Mouse (Mus musculus): ENCODE data around the gene Tab1.
"Not testable (repeated sequence)": the region's sequence is repeated elsewhere in the genome, so short reads cannot be mapped to it uniquely, and the experiment has no call there.

Gene Tab1

DNA sequence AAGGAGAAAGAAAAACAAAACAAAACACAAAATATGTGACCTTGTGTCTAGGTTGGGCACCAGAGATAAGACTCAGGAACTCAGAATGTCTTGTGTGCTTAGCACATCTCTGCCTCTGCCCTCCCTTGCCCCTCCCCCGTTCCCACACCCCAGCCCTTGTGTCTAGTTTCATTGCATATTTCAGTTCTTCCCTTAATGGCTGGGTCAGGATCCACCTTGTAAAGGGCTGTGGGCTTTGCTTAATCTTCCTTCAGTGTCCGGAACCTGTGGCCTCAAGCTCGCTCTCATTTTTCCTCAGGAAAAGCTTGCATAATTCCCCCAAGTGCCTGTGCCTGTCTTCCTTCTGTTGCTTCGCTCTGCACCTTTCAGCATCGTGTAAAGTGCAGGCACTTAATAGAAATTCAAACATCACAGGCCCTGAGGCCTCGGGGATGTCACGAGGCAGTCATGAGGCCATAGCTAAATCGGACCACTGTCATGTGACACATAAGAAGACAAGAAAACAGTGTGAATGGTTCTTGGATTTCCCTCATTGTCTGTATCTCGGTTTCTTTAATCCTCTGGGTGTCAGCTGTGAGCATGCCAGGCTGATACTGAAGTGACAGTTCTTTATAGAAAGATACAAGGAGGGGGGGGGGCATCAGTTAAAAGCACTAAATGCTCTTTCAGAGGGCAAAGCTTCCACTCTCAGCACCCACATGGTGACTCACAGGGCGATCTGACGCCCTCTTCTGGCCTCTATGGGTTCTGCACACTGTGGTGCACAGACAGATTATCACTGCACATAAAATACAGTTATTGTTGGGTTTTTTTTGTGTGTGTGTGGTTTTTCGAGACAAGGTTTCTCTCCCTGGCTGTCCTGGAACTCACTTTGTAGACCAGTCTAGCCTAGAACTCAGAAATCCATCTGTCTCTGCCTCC is 27.2 kb upstream of the Tab1 start:
- no peak for DNase-seq (ENCODE audit: low spot score in 2 of 2)

DNA sequence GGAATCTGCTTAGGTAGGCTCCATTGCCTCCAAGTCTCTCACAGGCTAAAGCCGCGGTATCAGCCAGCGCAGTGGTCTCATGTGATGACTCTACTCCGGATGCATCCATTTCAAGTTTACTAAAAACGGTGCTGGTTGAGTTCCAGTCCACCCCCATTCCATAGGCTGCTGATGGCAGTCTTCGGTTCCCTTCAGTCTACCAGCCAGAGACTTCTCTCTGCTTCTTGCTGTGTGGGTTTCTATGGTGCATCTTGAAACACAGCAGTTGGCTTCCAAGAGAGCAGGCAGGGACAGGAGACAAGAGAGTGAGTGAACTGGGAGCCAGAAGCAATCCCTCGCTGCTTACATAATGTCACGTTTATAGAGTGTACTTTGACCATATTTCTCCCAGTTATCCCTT is 25.8 kb upstream of the Tab1 start:
- no peak for DNase-seq (ENCODE audit: low spot score in 2 of 2)

DNA sequence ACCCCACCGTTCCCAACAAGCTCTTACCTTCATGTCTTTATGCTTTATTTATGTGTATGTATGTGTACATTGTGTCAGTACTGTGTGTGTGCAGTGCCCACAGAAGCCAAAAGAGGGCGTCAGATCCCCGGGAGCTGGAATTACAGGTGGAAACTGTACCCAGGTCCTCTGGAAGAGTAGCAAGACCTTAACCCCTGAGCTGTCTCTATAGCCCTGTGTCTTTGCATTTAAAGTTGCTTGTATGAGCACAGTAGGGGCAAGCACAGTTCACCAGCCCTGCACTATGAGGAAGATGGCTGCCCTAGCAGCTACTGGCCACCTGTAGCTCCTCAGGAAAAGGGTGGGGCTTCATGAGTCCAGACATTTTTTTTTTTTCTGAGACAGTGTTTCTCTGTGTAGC is 25.4 kb upstream of the Tab1 start:
- DNase-seq (ENCODE audit: low spot score in 2 of 2): no peak

DNA sequence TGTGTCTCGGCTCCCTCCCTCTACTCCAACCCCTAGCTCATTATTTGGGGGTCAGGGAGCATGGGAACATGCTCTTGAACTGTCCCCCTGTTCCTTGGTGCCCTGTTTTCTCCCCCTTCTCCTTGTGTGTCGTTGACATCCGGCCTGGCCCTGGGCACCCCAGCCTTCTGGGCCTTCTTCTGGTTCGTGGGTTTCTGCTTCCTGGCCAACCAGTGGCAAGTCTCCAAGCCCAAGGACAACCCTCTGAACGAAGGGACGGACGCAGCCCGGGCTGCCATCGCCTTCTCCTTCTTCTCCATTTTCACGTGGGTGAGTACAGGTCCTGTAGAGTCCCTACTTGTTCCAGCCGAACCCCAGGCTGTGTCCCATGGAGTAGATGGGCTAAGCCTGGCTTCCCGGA is 21.5 kb upstream of the Tab1 start:
- DNase-seq (ENCODE audit: low spot score in 2 of 2): no peak

DNA sequence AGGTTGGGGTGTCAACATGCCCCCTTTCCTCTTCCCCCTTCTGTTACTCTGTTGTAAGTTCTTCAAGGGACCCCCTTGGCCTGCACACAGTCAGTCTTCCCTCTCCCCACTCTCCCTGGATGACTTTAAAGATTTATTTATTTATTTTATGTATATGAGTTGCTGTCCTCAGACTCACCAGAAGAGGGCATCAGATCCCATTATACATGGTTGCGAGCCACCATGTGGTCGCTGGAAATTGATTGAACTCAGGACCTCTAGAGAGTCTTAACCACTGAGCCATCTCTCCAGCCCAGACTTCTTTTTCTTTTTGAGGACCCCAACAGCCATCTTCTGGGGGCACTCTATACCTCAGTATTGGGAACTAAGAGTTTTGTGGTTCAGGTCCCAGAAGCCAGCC is 20.4 kb upstream of the Tab1 start:
- no peak for DNase-seq (ENCODE audit: low spot score in 2 of 2)

DNA sequence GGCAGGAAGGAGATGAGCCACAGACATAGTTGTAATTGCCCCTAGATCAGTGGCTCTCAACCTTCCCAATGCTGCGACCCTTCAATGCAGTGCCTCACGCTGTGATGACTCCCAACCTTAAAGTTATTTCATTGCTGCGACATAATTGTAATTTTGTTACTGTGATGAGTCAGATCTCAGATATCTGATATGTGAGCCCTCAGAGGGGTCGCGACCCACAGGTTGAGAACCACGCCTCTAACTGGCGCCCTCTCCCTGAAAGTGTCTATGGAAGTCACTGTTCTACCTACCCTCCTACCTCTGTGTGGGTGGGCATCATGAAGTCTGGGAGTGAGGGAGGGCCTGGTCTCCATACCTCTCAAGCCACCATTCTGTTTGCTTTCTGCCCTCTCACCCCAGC is 18.5 kb upstream of the Tab1 start:
- no peak for DNase-seq (ENCODE audit: low spot score in 2 of 2)

DNA sequence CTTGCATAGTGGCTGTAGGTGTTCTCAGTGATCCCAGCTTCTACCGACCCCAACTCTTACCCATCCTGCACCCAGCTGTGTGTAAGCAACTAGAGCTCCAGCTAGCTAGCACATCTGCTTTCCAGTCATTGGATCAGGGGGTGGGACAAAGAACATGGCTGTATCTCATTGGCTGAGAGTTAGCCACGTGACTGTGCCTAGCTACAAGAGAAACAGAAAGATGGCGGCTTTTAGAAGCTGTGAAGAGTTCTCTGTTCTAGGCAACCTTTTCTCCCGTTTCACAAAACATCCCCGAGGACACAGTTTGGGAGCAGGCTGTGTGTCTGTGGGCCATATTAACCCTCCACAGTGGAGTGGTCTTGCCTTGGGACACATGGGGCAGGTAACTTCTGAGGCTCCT is 17.7 kb upstream of the Tab1 start:
- DNase-seq (ENCODE audit: low spot score in 2 of 2): no peak

DNA sequence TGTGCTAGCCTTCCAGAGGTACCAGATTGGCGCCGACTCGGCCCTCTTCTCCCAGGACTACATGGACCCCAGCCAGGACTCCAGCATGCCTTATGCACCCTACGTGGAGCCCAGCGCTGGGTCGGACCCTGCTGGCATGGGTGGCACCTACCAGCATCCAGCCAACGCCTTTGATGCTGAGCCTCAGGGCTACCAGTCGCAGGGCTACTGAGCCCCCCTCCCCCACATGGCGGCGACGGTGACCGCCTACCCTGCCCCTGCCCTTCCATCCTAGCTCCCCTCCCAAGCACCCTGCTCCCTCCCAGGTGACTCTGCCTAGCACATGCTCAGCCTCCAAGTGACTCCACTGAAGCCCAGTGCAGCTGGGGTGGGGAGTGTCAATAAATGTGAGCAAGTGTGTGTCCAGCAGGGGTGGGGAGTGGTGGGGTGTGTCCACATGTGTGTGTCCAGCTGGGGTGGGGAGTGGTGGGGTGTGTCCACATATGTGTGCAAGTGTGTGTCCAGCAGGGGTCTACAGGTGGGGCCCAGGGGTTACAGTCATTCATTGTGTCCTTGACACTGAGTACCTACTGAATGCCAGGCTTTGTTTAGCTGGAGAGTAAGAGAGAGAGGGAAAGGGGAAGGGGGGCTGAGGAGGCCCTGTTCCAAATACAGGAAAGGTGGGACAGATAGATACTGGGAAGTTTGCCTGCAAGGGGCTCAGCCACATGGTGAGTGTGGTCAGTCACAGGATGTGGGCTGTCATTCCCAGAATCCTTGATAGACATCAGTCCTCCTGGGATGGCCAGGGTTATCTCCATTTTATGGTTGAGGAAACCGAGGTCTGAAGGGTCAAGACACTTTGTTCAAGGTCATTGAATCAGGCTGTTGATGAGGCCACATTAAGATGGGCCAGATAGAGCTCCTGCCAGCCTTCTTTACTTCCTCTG is 16.8 kb upstream of the Tab1 start:
- no peak for DNase-seq (ENCODE audit: low spot score in 2 of 2)

DNA sequence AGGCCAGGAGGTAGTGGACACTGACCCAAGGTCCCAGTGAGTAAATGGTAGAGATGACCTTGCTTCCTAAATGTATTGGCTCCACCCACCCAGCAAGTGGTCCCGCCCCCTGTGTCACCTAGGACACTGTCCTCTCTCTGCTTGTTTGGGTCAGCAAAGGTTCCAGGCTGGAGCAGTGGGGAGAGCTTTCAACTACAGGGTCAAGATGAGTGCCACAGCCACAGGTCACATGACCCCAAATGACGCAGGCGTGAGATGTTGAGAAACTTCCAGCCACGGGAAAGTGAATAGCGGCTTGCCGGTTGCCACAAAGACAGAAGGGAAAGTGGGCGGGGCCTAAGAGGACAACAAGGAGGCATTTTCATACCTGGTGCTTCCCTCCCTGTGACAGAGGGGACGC is 15.8 kb upstream of the Tab1 start:
- no peak for DNase-seq (ENCODE audit: low spot score in 2 of 2)

DNA sequence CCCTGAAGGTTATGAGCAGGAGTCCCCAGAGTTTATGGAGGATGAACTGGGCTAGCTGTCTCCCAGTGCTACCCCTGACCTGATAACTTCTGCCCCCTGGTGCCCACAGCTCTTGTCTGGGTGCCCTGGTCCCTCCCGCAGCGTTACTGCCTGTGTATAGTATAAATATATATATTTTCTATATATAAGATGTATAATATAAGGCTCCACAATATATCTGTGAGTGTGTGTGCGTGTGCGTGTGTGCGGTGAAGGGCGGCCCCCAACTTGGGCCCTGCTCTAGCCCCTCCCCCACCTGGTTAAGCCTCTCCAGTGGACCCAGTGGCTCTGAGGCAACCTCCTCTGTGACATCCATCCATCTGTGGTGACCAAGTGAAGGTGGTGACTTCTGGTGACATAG is 13.9 kb upstream of the Tab1 start:
- DNase-seq (ENCODE audit: low spot score in 2 of 2): no peak

DNA sequence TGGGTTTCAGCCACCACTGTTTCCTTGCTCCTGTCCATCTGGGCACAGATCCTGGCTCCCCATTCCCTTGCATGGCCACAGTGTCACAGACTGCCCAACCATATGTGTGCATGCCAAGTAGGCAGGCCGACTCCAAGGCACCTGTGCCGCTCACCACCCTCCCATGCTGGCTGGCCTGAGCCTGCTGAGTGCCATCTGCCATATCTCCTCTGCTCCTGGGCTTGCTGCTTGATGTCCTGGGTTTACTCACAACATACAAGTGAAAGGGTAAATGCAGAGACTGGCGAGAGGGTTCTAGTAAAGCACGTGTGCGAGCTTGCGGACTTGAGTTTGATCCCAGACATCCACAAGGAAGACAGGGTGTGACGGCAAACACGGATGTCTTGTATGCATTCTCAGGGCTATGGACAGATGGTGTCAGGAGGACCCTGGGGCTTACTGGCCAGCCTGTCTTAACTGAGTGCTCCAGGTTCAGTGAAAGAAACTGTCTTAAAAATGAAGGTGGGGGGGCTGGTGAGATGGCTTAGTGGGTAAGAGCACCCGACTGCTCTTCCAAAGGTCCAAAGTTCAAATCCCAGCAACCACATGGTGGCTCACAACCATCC is 11.1 kb upstream of the Tab1 start:
- DNase-seq (ENCODE audit: low spot score in 2 of 2): no peak

DNA sequence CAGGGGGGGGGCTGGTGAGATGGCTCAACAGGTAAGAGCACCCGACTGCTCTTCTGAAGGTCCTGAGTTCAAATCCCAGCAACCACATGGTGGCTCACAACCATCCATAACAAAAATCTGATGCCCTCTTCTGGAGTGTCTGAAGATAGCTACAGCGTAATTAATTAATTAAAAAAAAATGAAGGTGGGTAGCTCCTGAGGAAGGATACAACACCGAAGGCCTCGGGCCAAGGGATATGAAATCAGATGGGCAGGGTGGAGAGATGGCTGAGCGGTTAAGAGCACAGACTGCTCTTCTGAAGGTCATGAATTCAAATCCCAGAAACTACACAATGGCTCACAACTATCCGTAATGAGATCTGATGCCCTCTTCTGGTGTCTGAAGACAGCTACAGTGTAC is 10.5 kb upstream of the Tab1 start:
- DNase-seq (ENCODE audit: low spot score in 2 of 2): not testable (repeated sequence)

DNA sequence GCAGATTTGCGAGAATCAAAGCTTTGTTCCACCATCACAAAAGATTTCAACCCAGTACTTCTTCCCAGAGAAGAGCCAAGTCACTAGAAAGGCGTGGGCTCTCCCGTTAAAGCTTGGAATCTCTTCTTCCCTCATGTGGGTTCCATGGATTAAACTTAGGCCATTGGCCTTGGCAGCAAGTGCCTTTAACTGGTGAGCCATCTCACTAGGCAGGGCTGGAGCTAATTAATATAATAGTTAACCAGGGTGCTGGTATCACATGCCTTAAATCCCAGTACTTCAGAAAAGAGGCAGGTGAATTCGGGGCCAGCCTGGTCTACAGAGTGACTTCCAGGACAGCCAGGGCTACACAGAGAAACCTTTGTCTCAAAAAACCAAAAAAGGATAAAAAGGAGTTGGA is 8.3 kb upstream of the Tab1 start:
- no peak for DNase-seq (ENCODE audit: low spot score in 2 of 2)

DNA sequence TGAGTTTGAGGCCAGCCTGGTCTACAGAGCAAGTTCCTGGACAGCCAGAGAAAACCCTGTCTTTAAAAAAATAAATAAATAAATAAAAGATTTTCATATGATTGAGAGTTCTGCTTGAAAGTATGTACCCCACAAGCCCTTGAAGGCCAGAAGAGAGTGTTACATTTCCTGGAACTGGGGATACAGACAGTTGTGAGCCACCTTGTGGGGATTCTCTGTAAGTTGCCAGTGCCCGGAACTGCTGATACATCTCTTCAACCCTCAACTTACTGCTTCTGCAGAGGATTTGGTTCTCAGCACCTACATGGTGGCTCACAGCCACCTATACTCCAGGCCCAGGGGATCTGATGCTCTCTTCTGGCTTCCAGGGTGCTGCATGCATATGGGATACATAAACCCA is 5.7 kb upstream of the Tab1 start:
- no peak for DNase-seq (ENCODE audit: low spot score in 2 of 2)

DNA sequence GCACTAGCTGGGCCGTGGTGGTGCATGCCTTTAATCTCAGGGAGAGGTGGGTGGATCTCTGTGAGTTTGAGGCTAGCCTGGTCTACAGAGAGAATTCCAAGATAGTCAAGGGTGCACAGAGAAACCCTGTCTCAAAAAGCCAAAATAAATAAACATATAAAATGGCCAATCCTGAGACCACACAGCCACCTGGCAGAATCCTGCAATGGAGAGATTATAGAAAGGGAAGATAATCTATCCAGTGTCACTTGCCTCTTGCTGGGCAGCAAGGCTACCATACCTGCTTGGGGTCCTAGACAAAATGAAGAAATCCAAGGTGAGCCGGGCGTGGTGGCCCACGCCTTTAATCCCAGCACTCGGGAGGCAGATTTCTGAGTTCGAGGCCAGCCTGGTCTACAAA is 2.9 kb upstream of the Tab1 start:
- no peak for DNase-seq (ENCODE audit: low spot score in 2 of 2)

DNA sequence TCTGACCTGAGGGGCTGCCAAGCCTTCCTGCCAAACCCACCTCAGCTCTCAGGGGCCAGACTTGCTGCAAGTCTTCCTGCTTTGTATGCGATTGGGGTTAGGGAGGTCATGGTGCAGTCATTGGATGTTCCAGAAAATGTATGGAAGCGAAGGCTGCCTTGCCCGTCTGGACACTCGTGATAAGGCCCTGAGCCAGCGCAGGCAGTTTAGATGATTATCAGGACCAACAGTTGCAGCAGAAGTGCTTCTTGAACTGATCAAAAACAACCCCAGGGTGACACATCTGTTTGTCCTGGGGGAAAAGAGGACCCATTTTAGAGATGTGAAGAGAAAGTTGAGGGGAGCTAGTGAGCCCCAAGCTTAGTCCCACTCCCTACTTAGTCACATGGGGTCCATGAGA is 2.2 kb upstream of the Tab1 start:
- DNase-seq (ENCODE audit: low spot score in 2 of 2): peak in 1 of 2 experiments; percentile 29

DNA sequence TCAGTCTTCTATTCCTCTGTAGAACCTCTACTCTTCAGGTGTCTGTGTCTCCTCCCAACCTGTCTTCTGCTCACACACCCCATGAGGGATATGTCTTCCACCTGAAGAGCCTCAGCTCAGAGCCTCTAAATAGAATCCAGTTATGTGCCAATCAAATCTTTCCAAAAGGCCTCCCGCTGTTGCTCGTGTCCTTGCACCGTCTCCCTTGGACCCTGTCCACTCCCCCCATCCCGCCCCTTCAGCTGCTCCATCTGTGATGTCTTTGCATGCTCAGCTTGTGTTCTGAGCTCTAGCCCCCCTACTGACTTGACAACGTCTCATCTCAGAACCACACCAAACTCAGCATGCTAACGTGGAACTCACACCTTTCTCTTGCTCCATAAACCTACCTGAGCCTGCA is 1.5 kb upstream of the Tab1 start:
- no peak for DNase-seq (ENCODE audit: low spot score in 2 of 2)

DNA sequence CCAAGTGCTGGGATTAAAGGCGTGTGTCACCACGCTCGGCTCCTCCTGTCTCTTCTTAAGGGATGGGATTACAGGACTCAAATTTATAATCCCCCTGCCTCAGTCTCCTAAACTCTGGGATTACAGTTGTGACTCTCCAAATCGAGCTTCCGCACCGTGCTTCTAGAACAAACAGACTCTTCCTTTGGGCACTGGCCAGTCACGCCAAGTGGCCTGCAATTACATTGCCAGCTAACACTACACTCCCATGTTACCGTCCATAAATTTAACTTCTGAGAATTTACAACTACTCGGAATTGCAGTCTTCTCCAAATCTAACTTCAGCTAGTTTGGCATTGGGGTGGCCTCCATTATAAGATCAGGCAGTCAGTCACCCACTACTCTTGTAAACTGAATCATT is 475 bp upstream of the Tab1 start:
- no peak for DNase-seq (ENCODE audit: low spot score in 2 of 2)

DNA sequence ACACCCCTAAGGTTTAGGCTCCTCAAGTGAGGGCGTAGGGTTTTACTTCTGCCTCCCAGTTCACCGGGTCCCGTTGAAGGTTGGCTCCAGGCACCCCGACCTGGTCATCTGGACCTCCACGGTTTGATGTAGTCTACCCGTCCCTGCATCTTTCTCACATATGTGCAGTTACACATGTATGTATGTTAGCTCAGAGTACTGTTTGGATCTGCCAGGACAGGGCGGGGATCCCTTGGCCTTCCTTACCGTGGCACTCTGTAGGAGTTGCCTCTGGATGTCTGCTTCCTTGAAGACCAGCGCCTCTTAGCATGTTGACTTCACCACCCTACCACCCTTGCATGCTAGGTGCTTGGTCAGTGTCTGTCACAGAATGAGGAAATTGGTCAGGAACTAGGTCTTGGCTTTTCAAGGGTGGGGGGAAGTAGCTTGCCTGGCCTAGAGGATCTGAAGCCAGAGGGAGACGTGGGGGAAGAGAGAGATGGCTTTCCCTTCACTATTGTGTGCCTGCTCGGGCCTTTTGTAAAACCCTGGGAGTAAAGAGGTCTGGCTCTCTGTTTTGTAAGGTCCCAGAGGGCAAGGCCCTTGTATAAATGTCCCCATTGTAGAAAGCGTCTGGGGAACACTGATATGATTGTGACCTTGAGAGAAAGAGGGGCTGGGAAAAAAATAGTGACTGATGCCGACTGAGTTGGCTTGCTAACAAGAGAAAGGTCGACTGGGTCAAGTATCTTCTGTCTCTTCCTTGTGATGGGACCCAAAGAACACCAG is 939 bp downstream of the Tab1 start:
- peak in 1 of 2 experiments; percentile 18 for DNase-seq (ENCODE audit: low spot score in 2 of 2)

DNA sequence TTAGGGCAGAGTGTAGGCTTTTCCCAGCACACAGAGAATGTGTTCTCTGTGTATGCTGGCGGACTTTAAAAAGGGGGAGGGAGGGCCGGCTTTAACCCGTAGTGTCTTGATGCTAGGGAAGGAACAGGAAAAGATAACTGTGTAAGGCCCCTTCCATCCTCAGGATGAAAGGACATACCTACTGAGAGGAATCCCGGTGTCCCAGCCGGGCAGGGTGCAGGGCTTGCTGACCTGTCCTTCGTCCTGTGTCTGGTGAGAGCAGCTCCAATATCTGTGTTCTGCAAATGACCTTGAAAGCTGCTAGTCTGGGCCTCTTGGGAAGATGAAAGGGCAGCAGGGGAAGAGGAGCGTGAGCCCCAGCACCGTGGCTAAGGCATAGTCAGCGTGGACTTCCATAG is 1.5 kb downstream of the Tab1 start:
- DNase-seq (ENCODE audit: low spot score in 2 of 2): no peak

DNA sequence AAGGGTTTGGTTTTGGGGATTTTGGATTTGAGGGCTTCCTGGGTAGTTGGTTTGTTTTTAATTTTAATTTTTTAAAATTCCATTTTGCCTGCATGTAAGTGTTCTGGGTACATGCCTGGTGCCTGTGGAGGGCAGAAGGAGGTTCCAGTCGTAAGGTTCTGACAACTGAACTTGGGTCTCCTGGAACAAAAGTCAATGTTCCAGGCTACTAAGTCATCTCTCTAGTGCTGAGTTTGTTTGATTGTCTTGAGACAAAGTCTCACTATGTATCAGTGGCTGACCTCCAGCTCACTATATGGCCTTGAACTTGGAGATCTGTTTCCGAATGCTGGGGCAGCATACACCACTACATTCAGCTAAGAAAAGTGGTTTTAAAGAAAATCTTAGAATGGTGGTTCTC is 2.6 kb downstream of the Tab1 start:
- DNase-seq (ENCODE audit: low spot score in 2 of 2): no peak

DNA sequence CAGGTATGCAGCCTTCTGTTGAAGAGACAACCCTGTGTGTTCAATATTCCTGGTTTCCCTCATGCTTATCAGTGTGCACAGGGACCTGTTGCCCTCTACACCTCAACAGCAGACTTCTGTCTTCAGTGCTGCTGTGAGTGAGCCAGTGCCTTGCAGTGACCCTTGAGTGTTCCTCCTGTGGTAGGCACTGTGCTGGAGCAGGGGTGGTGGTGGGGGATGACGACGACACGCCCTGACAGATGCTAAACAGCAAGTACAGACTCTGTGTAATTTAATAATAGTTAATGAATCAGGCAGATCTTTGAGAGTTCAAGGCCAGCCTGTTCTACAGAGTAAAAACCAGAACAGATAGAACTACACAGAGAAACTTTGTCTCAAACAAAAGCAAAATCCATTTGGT is 3.7 kb downstream of the Tab1 start:
- DNase-seq (ENCODE audit: low spot score in 2 of 2): no peak

Measured in spleen, postnatal 14 days (tissue).